Mouse (Mus musculus) layer of hippocampus, postnatal 25 days (tissue): ENCODE data around the gene Rhobtb3. TPM values are rescaled to one million over a fixed set of nuclear protein-coding genes. Genes with fewer than 3 reads are reported as not detected.

Experiments used
- DNase-seq, 2 experiments: peaks; one replicate each; pipeline ENCODE4 v3.0.0; 2022; ENCODE audit warnings: mixed read lengths in 2 of 2, low spot score in 1 of 2; ENCODE audit errors: extremely low spot score in 1 of 2
- total RNA-seq, 2 experiments: library from RNA; stranded (reverse); gene quantifications; 2 replicates each; pipeline ENCODE4 v1.2.3; 2021

The Rhobtb3 gene
- total RNA-seq, result 10 to 100 TPM; 16.2 to 17.5 TPM

GRCm38 (mm10) chr13:75943189-75944043 is at the start of gene Rhobtb3:
Gene Rhobtb3, minus strand, starts transcription at chr13:75943925.
- DNase-seq, result peak; percentile 63 to 74

GRCm38 (mm10) chr13:75992169-75993028 is 48.7 kb upstream of the Rhobtb3 start:
- DNase-seq, result no peak

GRCm38 (mm10) chr13:75988096-75988495 is 44.4 kb upstream of the Rhobtb3 start:
- no peak for DNase-seq

GRCm38 (mm10) chr13:75981901-75982300 is 38.2 kb upstream of the Rhobtb3 start:
- no peak for DNase-seq

GRCm38 (mm10) chr13:75976649-75977048 is 32.9 kb upstream of the Rhobtb3 start:
- no peak for DNase-seq

- no peak for DNase-seq
Measured at GRCm38 (mm10) chr13:75976218-75976617, 32.5 kb upstream of the Rhobtb3 start.

- no peak for DNase-seq
Measured at GRCm38 (mm10) chr13:75975629-75976028, 31.9 kb upstream of the Rhobtb3 start.

- no peak for DNase-seq
Measured at GRCm38 (mm10) chr13:75974481-75974880, 30.8 kb upstream of the Rhobtb3 start.

GRCm38 (mm10) chr13:75966850-75967249 is 23.1 kb upstream of the Rhobtb3 start, which contains the start of gene Spata9:
Gene Spata9, plus strand, starts transcription at chr13:75967150.
- DNase-seq, result no peak

GRCm38 (mm10) chr13:75955357-75955992 is 11.8 kb upstream of the Rhobtb3 start:
- DNase-seq, result no peak

GRCm38 (mm10) chr13:75950295-75950694 is 6.6 kb upstream of the Rhobtb3 start:
- no peak for DNase-seq

- no peak for DNase-seq
Measured at GRCm38 (mm10) chr13:75944044-75944820, 507 bp upstream of the Rhobtb3 start.

- DNase-seq, result no peak
Measured at GRCm38 (mm10) chr13:75942731-75943130, 994 bp downstream of the Rhobtb3 start.

- no peak for DNase-seq
Measured at GRCm38 (mm10) chr13:75941518-75942295, 2.0 kb downstream of the Rhobtb3 start.

- no peak for DNase-seq
Measured at GRCm38 (mm10) chr13:75940791-75941517, 2.8 kb downstream of the Rhobtb3 start.

GRCm38 (mm10) chr13:75938866-75939265 is 4.9 kb downstream of the Rhobtb3 start:
- DNase-seq, result no peak

GRCm38 (mm10) chr13:75933287-75933686 is 10.4 kb downstream of the Rhobtb3 start:
- no peak for DNase-seq

- DNase-seq, result peak; percentile 29 to 55
Measured at GRCm38 (mm10) chr13:75931073-75931472, 12.7 kb downstream of the Rhobtb3 start.
